Mouse (Mus musculus) midbrain, embryonic 16.5 days (tissue): ENCODE results near the gene Ogfod1. TPM values are rescaled to one million over a fixed set of nuclear protein-coding genes. Genes with fewer than 3 reads are reported as not detected.
"Not testable (repeated sequence)": the region's sequence is repeated elsewhere in the genome, so short reads cannot be mapped to it uniquely, and the experiment has no call there.

ENCODE experiments used
- ATAC-seq: fragments of 200-750 bp; cut with Nextera tagmentation; 2 replicates; pipeline ENCODE4 v1.8.0; 2017; ENCODE audit warnings: moderate TSS enrichment
- H3K27ac ChIP-seq: fragments of 300-500 bp; sonication (generic); 2 replicates; pipeline ENCODE4 v1.5.1; 2014; ENCODE audit warnings: mild to moderate bottlenecking, low read length, mixed read lengths
- H3K27me3 ChIP-seq: fragments of 300-500 bp; sonication (generic); 2 replicates; pipeline ENCODE4 v1.6.1; 2014; ENCODE audit warnings: low read depth, low read length, mixed read lengths; ENCODE audit not compliant: control insufficient read depth, insufficient read depth
- H3K36me3 ChIP-seq: fragments of 300-500 bp; sonication (generic); 2 replicates; pipeline ENCODE4 v1.6.1; 2014; ENCODE audit warnings: mild to moderate bottlenecking, low read length, moderate library complexity, mixed read lengths; ENCODE audit not compliant: control insufficient read depth, insufficient read depth
- H3K4me1 ChIP-seq: fragments of 300-500 bp; sonication (generic); 2 replicates; pipeline ENCODE4 v1.6.1; 2014; ENCODE audit warnings: mild to moderate bottlenecking, low read length, mixed read lengths; ENCODE audit not compliant: control insufficient read depth, insufficient read depth
- H3K4me2 ChIP-seq: fragments of 300-500 bp; sonication (generic); 2 replicates; pipeline ENCODE4 v1.6.1; 2014; ENCODE audit warnings: mild to moderate bottlenecking, low read length, mixed read lengths
- H3K4me3 ChIP-seq: fragments of 300-500 bp; sonication (generic); 2 replicates; pipeline ENCODE4 v1.5.1; 2014; ENCODE audit warnings: low read depth, mild to moderate bottlenecking, low read length, moderate library complexity, mixed read lengths
- H3K9ac ChIP-seq: fragments of 300-500 bp; sonication (generic); 2 replicates; pipeline ENCODE4 v1.6.1; 2014; ENCODE audit warnings: low read depth, low read length, mixed read lengths
- H3K9me3 ChIP-seq: fragments of 300-500 bp; sonication (generic); replicated peaks from 2 replicates; pipeline ENCODE4 v1.6.1; 2014; ENCODE audit warnings: mild to moderate bottlenecking, low read length, mixed read lengths; ENCODE audit not compliant: control insufficient read depth, poor library complexity, severe bottlenecking
- WGBS: fragments of 180-500 bp; shearing (Covaris S2); extraction: QIAGEN DNeasy Blood & Tissue Kit; methylation state at CpG from one replicate; pipeline ENCODE4 v1.1.7; 2014; 5-methylcytosine and 5-hydroxymethylcytosine counted together
- polyA plus RNA-seq: library from polyadenylated mRNA; unstranded; fragments of >200 nt; fragmentation: Nextera tagmentation; extraction: Ambion mirVana; gene quantifications from 2 replicates; pipeline ENCODE4 v1.2.1, GENCODE M21; 2015

Gene Ogfod1
- polyA plus RNA-seq, 1 experiment from 2014 or later, result 18.0 TPM

DNA sequence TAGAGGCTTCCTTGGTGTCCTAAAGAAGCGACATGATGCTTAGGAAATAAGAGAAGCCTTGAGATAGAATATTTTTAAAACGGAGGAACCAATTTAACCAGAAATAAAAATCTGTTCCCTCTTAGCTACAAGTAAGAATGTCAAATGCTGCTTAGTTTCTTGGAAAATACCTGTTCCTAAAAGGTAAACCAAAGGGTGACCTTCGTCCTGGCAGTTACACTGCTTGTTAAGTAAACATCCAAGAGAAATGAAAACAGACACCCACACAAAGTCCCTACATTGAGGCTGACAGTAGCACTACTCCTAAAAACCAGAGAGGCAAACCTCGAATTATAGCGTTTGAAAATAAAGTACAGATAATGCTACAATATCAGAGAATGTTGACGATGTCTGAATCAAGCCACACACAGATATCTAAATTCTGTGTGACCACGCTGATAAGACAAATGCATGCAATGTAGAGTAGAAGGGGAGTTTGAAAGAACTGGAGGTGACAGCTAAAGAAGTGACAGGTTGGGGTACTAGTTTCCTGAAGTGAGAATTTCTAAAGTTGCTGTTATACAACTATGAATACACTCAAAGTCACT, 23.9 kb upstream of the Ogfod1 start:
- peak overlapping the region; percentile 97 for H3K4me3 ChIP-seq
- H3K9me3 ChIP-seq, result no peaks in the 10 kb centered on the region
- no peaks in the 10 kb centered on the region for H3K36me3 ChIP-seq
- no peaks in the 10 kb centered on the region for H3K27me3 ChIP-seq
- peak overlapping the region; percentile 100 for H3K9ac ChIP-seq
- H3K27ac ChIP-seq, result peak overlapping the region; percentile 96
- ATAC-seq, result no peak
- peaks cover 30% of the 10 kb centered on the region for H3K4me1 ChIP-seq
- peak overlapping the region; percentile 93 for H3K4me2 ChIP-seq
- 42% methylated on average over 7 of the region's 7 CpGs for WGBS

DNA sequence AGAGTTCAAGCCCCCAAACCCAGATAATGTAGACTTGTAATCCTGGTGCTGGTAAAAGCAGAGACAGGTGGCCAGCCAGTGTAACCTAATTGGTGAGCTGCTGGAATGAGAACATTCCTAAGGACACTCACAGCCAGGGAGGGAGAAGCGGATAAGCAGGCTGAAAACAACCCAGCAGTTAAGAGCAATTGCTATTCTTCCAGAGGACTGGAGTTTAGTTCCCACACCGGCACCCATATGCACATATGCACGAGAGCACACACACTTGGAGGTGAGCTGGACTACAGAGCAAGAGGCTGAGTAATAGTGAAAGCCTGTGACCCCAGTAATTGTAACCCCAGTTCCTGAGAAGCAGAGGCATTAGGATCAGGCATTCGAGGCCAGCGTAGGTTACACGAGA, 13.1 kb upstream of the Ogfod1 start:
- ATAC-seq, result no peak

GRCm38 (mm10) chr8:94029701-94030100, 7.3 kb upstream of the Ogfod1 start:
- Histone ChIP-seq H3K36me3 (peaks cover 29% of the 10 kb centered on the region), H3K4me2 (no peak overlapping the region), H3K9ac (no peak overlapping the region), H3K27ac (no peak overlapping the region), H3K4me3 (no peak overlapping the region), H3K9me3 (no peaks in the 10 kb centered on the region), H3K4me1 (peaks cover 12% of the 10 kb centered on the region), H3K27me3 (no peaks in the 10 kb centered on the region)
- WGBS, result 95% methylated on average over 9 of the region's 9 CpGs
- no peak for ATAC-seq

More for the DNA sequence above, 13.1 kb upstream of the Ogfod1 start:
- no peaks in the 10 kb centered on the region for H3K9me3 ChIP-seq
- no peaks in the 10 kb centered on the region for H3K4me1 ChIP-seq
- H3K4me2 ChIP-seq, result no peak overlapping the region
- H3K27ac ChIP-seq, result no peak overlapping the region
- H3K36me3 ChIP-seq, result peaks cover 38% of the 10 kb centered on the region
- H3K27me3 ChIP-seq, result no peaks in the 10 kb centered on the region
- no peak overlapping the region for H3K9ac ChIP-seq
- H3K4me3 ChIP-seq, result no peak overlapping the region
- WGBS, result 97% methylated on average over 6 of the region's 6 CpGs

DNA sequence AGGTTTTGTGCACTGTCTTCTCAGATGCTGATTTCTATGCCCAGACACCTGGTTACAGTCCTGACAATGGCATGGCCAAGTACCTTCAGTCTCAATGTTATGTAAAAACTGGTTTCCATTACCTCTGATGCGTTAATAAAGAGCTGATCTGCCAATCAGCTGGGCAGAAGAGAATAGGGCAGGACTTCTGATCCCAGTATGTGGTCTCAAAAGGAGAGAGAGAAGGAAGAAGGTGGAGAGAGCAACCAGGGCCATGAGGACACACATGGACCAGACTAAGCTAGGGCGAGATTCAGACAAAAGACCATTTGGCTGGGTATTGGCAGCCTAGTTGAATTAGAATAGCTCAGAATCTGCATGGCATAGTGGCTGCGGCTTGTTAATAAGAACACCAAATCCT, 3.4 kb upstream of the Ogfod1 start:
- no peak overlapping the region; the same call in 1 of the 2 replicates for H3K9ac ChIP-seq
- no peaks in the 10 kb centered on the region for H3K27me3 ChIP-seq
- no peak for ATAC-seq
- H3K4me1 ChIP-seq, result peaks cover 34% of the 10 kb centered on the region
- no peaks in the 10 kb centered on the region for H3K9me3 ChIP-seq
- H3K27ac ChIP-seq, result no peak overlapping the region
- H3K36me3 ChIP-seq, result peaks cover 15% of the 10 kb centered on the region
- H3K4me3 ChIP-seq, result no peak overlapping the region
- WGBS, result 43% methylated on average over 3 of the region's 3 CpGs
- H3K4me2 ChIP-seq, result no peak overlapping the region

- Histone ChIP-seq H3K9ac (peak overlapping the region; percentile 34; the same call in 1 of the 2 replicates), H3K4me3 (peak overlapping the region; percentile 0; the same call in 1 of the 2 replicates), H3K27ac (no peak overlapping the region), H3K27me3 (no peaks in the 10 kb centered on the region), H3K4me1 (peaks cover 39% of the 10 kb centered on the region), H3K36me3 (peaks cover 3% of the 10 kb centered on the region), H3K4me2 (peak overlapping the region; percentile 41), H3K9me3 (no peaks in the 10 kb centered on the region)
- ATAC-seq, result no peak
- 67% methylated on average over 5 of the region's 5 CpGs for WGBS
These were observed 1.8 kb upstream of the Ogfod1 start for GRCm38 (mm10) chr8:94035200-94035599.

DNA sequence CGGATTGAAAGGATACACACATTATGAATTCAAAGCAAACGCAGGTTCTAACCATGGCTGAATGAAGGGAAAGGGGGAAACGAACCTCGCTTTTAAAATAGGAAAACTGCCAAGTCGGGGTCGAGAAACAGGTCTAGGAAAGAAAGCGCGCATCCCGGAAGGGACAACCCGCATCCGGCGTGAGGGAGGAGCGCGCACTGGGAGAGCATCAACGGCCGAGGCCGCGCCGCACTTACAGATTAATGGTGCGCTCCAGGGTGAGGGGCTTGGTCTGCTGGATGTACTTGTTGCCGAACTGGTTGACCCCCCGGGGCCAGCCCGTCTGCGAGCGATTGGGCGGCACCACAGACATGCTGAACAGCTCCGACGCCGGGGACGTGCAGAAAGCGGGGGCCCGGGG, 457 bp upstream of the Ogfod1 start:
- Histone ChIP-seq H3K9ac (peak overlapping the region; percentile 72), H3K4me2 (peak overlapping the region; percentile 93), H3K4me1 (peaks cover 39% of the 10 kb centered on the region), H3K27ac (peak overlapping the region; percentile 82), H3K4me3 (peak overlapping the region; percentile 85)
- not testable (repeated sequence) for H3K9me3 ChIP-seq, H3K27me3 ChIP-seq, H3K36me3 ChIP-seq
- WGBS, result under 1% methylated on average over 20 of the region's 32 CpGs
- ATAC-seq, result peak; percentile 92

- WGBS, result 8% methylated on average over 15 of the region's 15 CpGs
- no peak for ATAC-seq
- peaks cover 39% of the 10 kb centered on the region for H3K4me1 ChIP-seq
These were observed 808 bp downstream of the Ogfod1 start for GRCm38 (mm10) chr8:94037806-94038205.

DNA sequence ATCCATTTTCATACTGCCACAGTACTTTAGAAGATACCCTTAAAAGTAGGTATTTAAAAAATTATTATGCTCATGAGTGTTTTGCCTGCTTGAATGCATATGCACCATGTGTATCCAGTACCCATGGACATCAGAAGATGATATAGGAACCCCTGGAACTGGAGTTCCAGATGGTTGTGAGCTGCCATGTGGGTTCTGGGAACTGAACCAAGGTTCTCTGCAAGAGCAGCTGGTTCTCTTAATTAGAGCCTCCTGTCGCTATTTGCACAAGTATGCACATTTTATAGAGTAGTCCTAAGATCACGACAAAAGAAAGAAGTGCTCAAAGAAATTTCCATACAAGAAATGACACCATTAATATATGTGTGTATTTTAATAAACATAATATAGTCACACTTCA, 10.8 kb downstream of the Ogfod1 start:
- 90% methylated on average over 2 of the region's 2 CpGs for WGBS
- Histone ChIP-seq H3K9ac (no peak overlapping the region), H3K27me3 (no peaks in the 10 kb centered on the region), H3K9me3 (no peaks in the 10 kb centered on the region), H3K4me2 (no peak overlapping the region), H3K4me1 (no peaks in the 10 kb centered on the region), H3K4me3 (no peak overlapping the region), H3K36me3 (peaks cover 5% of the 10 kb centered on the region; the same call in 1 of the 2 replicates), H3K27ac (no peak overlapping the region)
- no peak for ATAC-seq

More at GRCm38 (mm10) chr8:94037806-94038205, 808 bp downstream of the Ogfod1 start:
- Histone ChIP-seq H3K27ac (peak overlapping the region; percentile 80; the same call in 1 of the 2 replicates), H3K27me3 (no peaks in the 10 kb centered on the region), H3K9me3 (no peaks in the 10 kb centered on the region), H3K9ac (peak overlapping the region; percentile 79), H3K36me3 (no peaks in the 10 kb centered on the region), H3K4me2 (peak overlapping the region; percentile 84), H3K4me3 (peak overlapping the region; percentile 85)

DNA sequence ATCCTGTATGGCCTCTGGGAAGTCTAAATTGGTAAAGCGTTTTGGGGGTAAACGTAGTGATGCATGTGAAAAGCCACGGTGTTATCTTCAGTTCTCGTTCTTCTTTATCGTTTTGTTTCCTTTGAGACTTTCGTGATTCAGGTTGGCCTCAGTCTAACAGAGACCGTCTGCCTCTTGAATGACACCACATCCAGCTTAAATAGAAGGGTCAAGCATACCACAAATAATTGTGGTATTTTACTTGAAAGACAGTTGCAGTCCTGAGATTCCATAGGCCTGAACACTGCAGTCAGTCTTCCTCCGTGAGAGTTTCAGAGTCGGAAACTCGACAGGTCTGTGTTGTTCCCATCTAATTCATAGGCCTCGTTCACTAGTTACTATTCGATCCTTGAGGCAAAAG, 15.7 kb downstream of the Ogfod1 start:
- Histone ChIP-seq H3K9me3 (no peaks in the 10 kb centered on the region), H3K27ac (no peak overlapping the region), H3K4me2 (no peak overlapping the region), H3K36me3 (peaks cover 12% of the 10 kb centered on the region), H3K9ac (no peak overlapping the region), H3K4me3 (no peak overlapping the region), H3K4me1 (no peaks in the 10 kb centered on the region), H3K27me3 (no peaks in the 10 kb centered on the region)
- ATAC-seq, result no peak
- 92% methylated on average over 12 of the region's 12 CpGs for WGBS
